Mouse (Mus musculus) cerebellum, adult 2 months (tissue): Measurements from ENCODE around the gene Oas1f.
"Not testable (repeated sequence)": the region's sequence is repeated elsewhere in the genome, so short reads cannot be mapped to it uniquely, and the experiment has no call there.

Experiments used
- CTCF ChIP-seq: fragments of 200-500 bp; IDR thresholded peaks from 2 replicates; pipeline ENCODE4 v1.5.1; 2011; ENCODE audit warnings: low read depth, mild to moderate bottlenecking, control low read depth, low read length, moderate library complexity, borderline replicate concordance; ENCODE audit not compliant: insufficient read depth
- POLR2A ChIP-seq: fragments of 200-500 bp; IDR thresholded peaks from 2 replicates; pipeline ENCODE4 v1.6.1; 2011; ENCODE audit warnings: low read length, control low read depth, borderline replicate concordance; ENCODE audit not compliant: insufficient read depth

GRCm38 (mm10) chr5:120893866-120894265 is 46.7 kb downstream of the Oas1f start:
- not testable (repeated sequence) for TF ChIP-seq CTCF, POLR2A
